Mouse (Mus musculus) MEL (cell line): Measurements from ENCODE around the gene Sgms1. TPM values are rescaled to one million over a fixed set of nuclear protein-coding genes. Genes with fewer than 3 reads are reported as not detected.

ENCODE experiments used
- DNase-seq: peaks from one replicate; pipeline ENCODE4 v3.0.0; 2011; ENCODE audit warnings: low read depth, low spot score
- H3K27ac ChIP-seq: 2 replicates; pipeline ENCODE4 v1.5.1; 2012; ENCODE audit warnings: low read depth, mild to moderate bottlenecking, control low read depth, low read length, moderate library complexity; ENCODE audit not compliant: control insufficient read depth
- H3K27me3 ChIP-seq, 2 experiments: fragments of 150-350 bp in 1 of 2; sonication (generic) in 1 of 2; 2 replicates each; pipeline ENCODE4 v1.6.1; 2012; ENCODE audit warnings: low read length in 2 of 2, mild to moderate bottlenecking in 2 of 2, improper control_type of control experiment in 1 of 2, moderate library complexity in 1 of 2; ENCODE audit not compliant: insufficient read depth in 2 of 2, control insufficient read depth in 1 of 2
- H3K36me3 ChIP-seq, 2 experiments: 2 replicates each; pipeline ENCODE4 v1.6.1; 2012 to 2014; ENCODE audit warnings: low read length in 2 of 2, improper control_type of control experiment in 1 of 2, inconsistent platforms in 1 of 2, mild to moderate bottlenecking in 1 of 2; ENCODE audit not compliant: insufficient read depth in 2 of 2, control insufficient read depth in 1 of 2
- H3K4me1 ChIP-seq, 2 experiments: fragments of 150-350 bp in 1 of 2; sonication (generic) in 1 of 2; 2 replicates each; pipeline ENCODE4 v1.6.1; 2012; ENCODE audit warnings: low read length in 2 of 2, improper control_type of control experiment in 1 of 2, mild to moderate bottlenecking in 1 of 2; ENCODE audit not compliant: insufficient read depth in 2 of 2, control insufficient read depth in 1 of 2
- H3K4me3 ChIP-seq, 2 experiments: fragments of 150-350 bp in 1 of 2; sonication (generic) in 1 of 2; 2 replicates each; pipeline ENCODE4 v1.5.1; 2012; ENCODE audit warnings: low read depth in 2 of 2, low read length in 2 of 2, mild to moderate bottlenecking in 2 of 2, moderate library complexity in 2 of 2, control low read depth in 1 of 2, improper control_type of control experiment in 1 of 2; ENCODE audit not compliant: control insufficient read depth in 1 of 2, insufficient read depth in 1 of 2
- H3K79me2 ChIP-seq: 2 replicates; pipeline ENCODE4 v1.6.1; 2012; ENCODE audit warnings: mild to moderate bottlenecking, low read length, moderate library complexity; ENCODE audit not compliant: control insufficient read depth, poor library complexity, insufficient read depth
- H3K9ac ChIP-seq: 2 replicates; pipeline ENCODE4 v1.6.1; 2012; ENCODE audit warnings: low read depth, mild to moderate bottlenecking, control low read depth, low read length, moderate library complexity; ENCODE audit not compliant: control insufficient read depth, poor library complexity, severe bottlenecking
- H3K9me3 ChIP-seq: fragments of 150-350 bp; sonication (generic); replicated peaks from 2 replicates; pipeline ENCODE4 v1.6.1; 2012; ENCODE audit warnings: mild to moderate bottlenecking, low read length, improper control_type of control experiment, moderate library complexity; ENCODE audit not compliant: insufficient read depth
- CHD1 ChIP-seq: IDR thresholded peaks from 2 replicates; pipeline ENCODE4 v1.6.1; 2012; ENCODE audit warnings: low read depth, mild to moderate bottlenecking, inconsistent platforms, low read length, improper control_type of control experiment
- EP300 ChIP-seq, 2 experiments: IDR thresholded peaks; 2 replicates each; pipeline ENCODE4 v1.6.1; 2011; ENCODE audit warnings: improper control_type of control experiment in 2 of 2, low read length in 2 of 2, low read depth in 1 of 2, mild to moderate bottlenecking in 1 of 2
- ETS1 ChIP-seq: IDR thresholded peaks from 2 replicates; pipeline ENCODE4 v1.6.1; 2012; ENCODE audit warnings: low read depth, mild to moderate bottlenecking, inconsistent platforms, low read length, improper control_type of control experiment, moderate library complexity
- MAFK ChIP-seq: IDR thresholded peaks from 2 replicates; pipeline ENCODE4 v1.6.1; 2011; ENCODE audit warnings: low read depth, mild to moderate bottlenecking, low read length, improper control_type of control experiment, borderline replicate concordance
- MAZ ChIP-seq: IDR thresholded peaks from 2 replicates; pipeline ENCODE4 v1.6.1; 2012; ENCODE audit warnings: low read depth, mild to moderate bottlenecking, inconsistent platforms, low read length, improper control_type of control experiment
- MEF2A ChIP-seq: IDR thresholded peaks from 2 replicates; pipeline ENCODE4 v1.6.1; 2014; ENCODE audit warnings: low read depth, mild to moderate bottlenecking, inconsistent platforms, low read length, improper control_type of control experiment; ENCODE audit not compliant: poor library complexity, insufficient replicate concordance, severe bottlenecking; ENCODE audit errors: extremely low read depth
- MXI1 ChIP-seq: IDR thresholded peaks from 2 replicates; pipeline ENCODE4 v1.6.1; 2011; ENCODE audit warnings: mild to moderate bottlenecking, low read depth, low read length, improper control_type of control experiment
- NELFE ChIP-seq: IDR thresholded peaks from 2 replicates; pipeline ENCODE4 v1.6.1; 2011; ENCODE audit warnings: low read depth, low read length, improper control_type of control experiment
- NRF1 ChIP-seq: IDR thresholded peaks from 2 replicates; pipeline ENCODE4 v1.6.1; 2014; ENCODE audit warnings: low read depth, mild to moderate bottlenecking, inconsistent platforms, low read length, improper control_type of control experiment, moderate library complexity; ENCODE audit not compliant: poor library complexity, insufficient read depth, severe bottlenecking
- RAD21 ChIP-seq: IDR thresholded peaks from 2 replicates; pipeline ENCODE4 v1.6.1; 2011; ENCODE audit warnings: mild to moderate bottlenecking, low read depth, low read length, improper control_type of control experiment
- RCOR1 ChIP-seq: IDR thresholded peaks from 2 replicates; pipeline ENCODE4 v1.6.1; 2012; ENCODE audit warnings: low read depth, mild to moderate bottlenecking, inconsistent platforms, low read length, improper control_type of control experiment
- TBP ChIP-seq: IDR thresholded peaks from 2 replicates; pipeline ENCODE4 v1.8.0; 2011; ENCODE audit warnings: low read depth, low read length, improper control_type of control experiment
- TCF12 ChIP-seq: IDR thresholded peaks from 2 replicates; pipeline ENCODE4 v1.6.1; 2014; ENCODE audit warnings: low read depth, mild to moderate bottlenecking, inconsistent platforms, low read length, improper control_type of control experiment, moderate library complexity
- ZKSCAN1 ChIP-seq: IDR thresholded peaks from 2 replicates; pipeline ENCODE4 v1.6.1; 2012; ENCODE audit warnings: low read depth, mild to moderate bottlenecking, inconsistent platforms, low read length, improper control_type of control experiment, moderate library complexity
- ZMIZ1 ChIP-seq: IDR thresholded peaks from 2 replicates; pipeline ENCODE4 v1.6.1; 2012; ENCODE audit warnings: low read depth, mild to moderate bottlenecking, inconsistent platforms, low read length, improper control_type of control experiment, moderate library complexity
- ZNF384 ChIP-seq: IDR thresholded peaks from 2 replicates; pipeline ENCODE4 v1.6.1; 2012; ENCODE audit warnings: low read depth, mild to moderate bottlenecking, inconsistent platforms, low read length, improper control_type of control experiment
- polyA plus RNA-seq, 2 experiments: library from polyadenylated mRNA; stranded (reverse) in 1 of 2; unstranded in 1 of 2; fragments of >175 nt in 1 of 2; fragments of >200 nt in 1 of 2; gene quantifications; 2 replicates each; pipeline versions ENCODE4 v1.2.1 to v1.2.4; 2012; ENCODE audit warnings: low replicate concordance in 2 of 2, low read depth in 1 of 2; ENCODE audit not compliant: insufficient read length in 2 of 2, insufficient read depth in 1 of 2, missing spikeins in 1 of 2
- total RNA-seq: library from RNA; depleted of rRNA; stranded (reverse); fragments of 300-350 nt; gene quantifications from 2 replicates; pipeline ENCODE4 v1.2.3, GENCODE M21; 2012

The Sgms1 gene
- total and polyA plus RNA-seq, 3 experiments = 16.3 to 18.5 TPM; not detected in 1

GRCm38 (mm10) chr19:32266385-32267252 lies 122.9 kb downstream of the Sgms1 start (continued):
- TF ChIP-seq ETS1 (peak; percentile 64; the same call in 1 of the 2 replicates), TBP (no peak), MXI1 (peak; percentile 87), RAD21 (no peak), ZMIZ1 (no peak)

- Histone ChIP-seq H3K4me1 (peaks cover 20 to 37% of the 10 kb centered on the region in 2 experiments), H3K4me3 (no peak overlapping the region), H3K9ac (no peak overlapping the region), H3K27ac (peak overlapping the region; percentile 40), H3K9me3 (no peaks in the 10 kb centered on the region), H3K27me3 (no peaks in the 10 kb centered on the region), H3K79me2 (no peaks in the 10 kb centered on the region; the same call in 1 of the 2 replicates), H3K36me3 (peaks cover 0 to 54% of the 10 kb centered on the region in 2 experiments; a peak in 2 of 4 replicates)
- DNase-seq = peak; percentile 59
- TF ChIP-seq NELFE = no peak
- TF ChIP-seq RAD21 = no peak
- TF ChIP-seq ZMIZ1 = no peak
- peak; percentile 61 to 64 for TF ChIP-seq EP300 (IDR thresholded peaks at IDR 0.05; ENCODE audit: low read depth in 1 of 2, low read length in 2 of 2)
- TF ChIP-seq TCF12 = peak; percentile 74
- TF ChIP-seq MXI1 = no peak
- peak; percentile 63 for TF ChIP-seq RCOR1
- TF ChIP-seq ZKSCAN1 = no peak
- no peak for TF ChIP-seq MEF2A
- no peak for TF ChIP-seq NRF1
- no peak for TF ChIP-seq CHD1
- no peak for TF ChIP-seq MAZ
- 0 out of 2 replicates have a peak, but pooled peaks have one; percentile 19 for TF ChIP-seq ZNF384
- TF ChIP-seq ETS1 = peak; percentile 72
- no peak for TF ChIP-seq MAFK
Observed at GRCm38 (mm10) chr19:32263753-32264152, 125.8 kb downstream of the Sgms1 start.
